Mouse (Mus musculus) subcutaneous adipose tissue, adult 2 months (tissue): Measurements from ENCODE around the gene Rcan3. TPM values are rescaled to one million over a fixed set of nuclear protein-coding genes. Genes with fewer than 3 reads are reported as not detected.

ENCODE experiments used
- polyA plus RNA-seq: library from polyadenylated mRNA; depleted of rRNA; stranded (reverse); fragments of >200 nt; gene quantifications from 2 replicates; pipeline ENCODE4 v1.2.3, GENCODE M21; 2012; ENCODE audit warnings: low replicate concordance; rRNA removed

Rcan3 gene
- polyA plus RNA-seq = 12.4 and 21.7 TPM in 2 replicates

GRCm38 (mm10) chr4:135433443-135434394 lies at the start of gene Rcan3:
Gene Rcan3, minus strand, starts transcription at chr4:135433853.

GRCm38 (mm10) chr4:135397991-135398390 lies 35.7 kb downstream of the Rcan3 start, which contains the start of gene Ncmap:
Gene Ncmap, minus strand, starts transcription at chr4:135398227.

Other genes starting within 250 kb of the Rcan3 start
- 128 and 149 TPM in 2 replicates for gene Clic4, start 161.0 kb downstream of the Rcan3 start, polyA plus RNA-seq
- gene Srrm1, start 80.5 kb downstream of the Rcan3 start, polyA plus RNA-seq = 25.2 and 39.3 TPM in 2 replicates
- gene Ncmap, start 35.6 kb downstream of the Rcan3 start, polyA plus RNA-seq = 1.3 and 2.5 TPM in 2 replicates
- 0.16 TPM in 1 of 2 replicates, not detected in the other for gene Stpg1, start 60.9 kb upstream of the Rcan3 start, polyA plus RNA-seq
- gene Nipal3, start 61.2 kb upstream of the Rcan3 start, polyA plus RNA-seq = 10.5 and 25.0 TPM in 2 replicates
- gene Grhl3, start 139.8 kb upstream of the Rcan3 start, polyA plus RNA-seq = 0.63 TPM in 1 of 2 replicates, not detected in the other